Mouse (Mus musculus): ENCODE measurements around the gene BC055324. TPM values are rescaled to one million over a fixed set of nuclear protein-coding genes. Genes with fewer than 3 reads are reported as not detected.

Gene BC055324
- total and polyA plus RNA-seq, 3 experiments, result 16.3 to 26.6 (median 20.6) TPM

DNA sequence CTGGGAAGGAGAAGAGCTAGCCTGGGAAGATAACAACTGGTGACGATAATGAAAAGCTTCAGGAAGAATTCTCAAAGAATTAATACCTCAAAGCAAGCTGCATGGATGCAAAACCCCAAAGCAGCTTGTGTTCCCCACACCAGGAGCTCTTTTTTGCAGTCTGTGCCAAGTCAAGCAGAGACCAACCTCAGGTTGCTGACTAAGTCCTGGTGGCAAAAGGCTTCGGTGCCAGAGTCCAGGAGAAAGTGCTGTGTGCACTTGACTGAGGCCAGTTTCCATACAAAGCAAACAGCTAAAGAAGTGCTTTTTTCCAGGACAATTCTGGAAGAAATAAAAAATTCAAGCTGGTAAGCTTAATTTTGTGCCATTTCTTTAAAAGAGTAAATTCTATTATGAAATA is 41.2 kb downstream of the BC055324 start:
- H3K4me2 ChIP-seq (ENCODE audit: insufficient read depth, low read depth, poor library complexity, severe bottlenecking), result no peak overlapping the region
- H3K4me3 ChIP-seq (replicated peaks in 1 of 3; ENCODE audit: low read depth in 2 of 3, low read length in 2 of 3, poor library complexity in 1 of 3), result no peak overlapping the region
- TF ChIP-seq ZC3H11A (IDR thresholded peaks at IDR 0.05; ENCODE audit: low read depth, low read length) (no peak), UBTF (IDR thresholded peaks at IDR 0.05; ENCODE audit: low read depth, low read length) (no peak), GABPA (IDR thresholded peaks at IDR 0.05; ENCODE audit: insufficient replicate concordance, low read depth, low read length) (no peak), MYC (IDR thresholded peaks at IDR 0.05; ENCODE audit: low read depth, low read length) (no peak), ZKSCAN1 (IDR thresholded peaks at IDR 0.05; ENCODE audit: borderline replicate concordance, low read depth, low read length) (no peak), MAZ (IDR thresholded peaks at IDR 0.05; ENCODE audit: low read depth, low read length) (no peak), CTCF (conservative IDR thresholded peaks at IDR 0.05 in 1 of 2, IDR thresholded peaks at IDR 0.05 in 1 of 2; ENCODE audit: low read depth in 2 of 2, low read length in 2 of 2) (no peak), SMC3 (IDR thresholded peaks at IDR 0.05; ENCODE audit: low read depth, low read length) (no peak), NELFE (IDR thresholded peaks at IDR 0.05; ENCODE audit: low read depth, low read length) (no peak)
- dilution Hi-C loops (cut with MboI; ENCODE audit: extremely low pct_ligation_motif_present, extremely low pct_unique_long_range_greater_than_20kb, low sequenced_read_pairs), result no loop called here
- no peak overlapping the region for H3K27ac ChIP-seq (ENCODE audit: insufficient read depth, low read depth)
- H3K4me1 ChIP-seq (ENCODE audit: control insufficient read depth in 1 of 2, insufficient read depth in 2 of 2), result no peaks in the 10 kb centered on the region
- peaks cover 56 to 96% of the 10 kb centered on the region in 2 experiments for H3K36me3 ChIP-seq (replicated peaks in 1 of 2; ENCODE audit: control insufficient read depth in 1 of 2, insufficient read depth in 1 of 2, low read length in 1 of 2)
- H3K9me3 ChIP-seq (replicated peaks; ENCODE audit: low read length), result no peaks in the 10 kb centered on the region
- in situ Hi-C loops (cut with MboI; ENCODE audit: low pct_ligation_motif_present, low pct_unique_long_range_greater_than_20kb, low sequenced_read_pairs), result no loop called here
- H3K27me3 ChIP-seq (replicated peaks), result no peaks in the 10 kb centered on the region
- DNase-seq (ENCODE audit: extremely low read depth), result no peak
- no peaks in the 10 kb centered on the region for H3K79me2 ChIP-seq (replicated peaks; ENCODE audit: control insufficient read depth, extremely low read depth, insufficient read depth, poor library complexity, severe bottlenecking)
- H3K9ac ChIP-seq (ENCODE audit: insufficient read depth, low read depth), result no peak overlapping the region

DNA sequence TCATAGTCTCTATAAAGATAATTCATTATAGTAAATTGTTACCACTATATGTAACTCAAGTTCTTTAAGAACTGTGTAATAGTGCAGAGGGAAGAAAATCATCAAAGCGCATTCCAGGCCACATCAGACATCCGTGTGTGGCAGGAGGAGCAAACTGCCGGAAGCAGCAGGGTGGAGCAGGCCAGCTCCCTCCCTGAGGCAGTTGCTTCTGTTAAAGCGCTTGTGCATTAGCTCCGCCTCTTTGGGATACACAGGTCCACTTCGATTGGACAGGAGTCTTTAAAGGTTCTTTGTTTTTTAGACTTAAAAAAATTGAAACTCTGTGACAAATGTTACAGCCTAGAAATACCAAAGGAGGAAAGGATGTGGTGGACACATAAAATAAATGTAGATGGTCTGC is 52.5 kb downstream of the BC055324 start:
- Histone ChIP-seq H3K9ac (ENCODE audit: insufficient read depth, low read depth) (no peak overlapping the region), H3K79me2 (replicated peaks; ENCODE audit: control insufficient read depth, extremely low read depth, insufficient read depth, poor library complexity, severe bottlenecking) (no peaks in the 10 kb centered on the region), H3K4me2 (ENCODE audit: insufficient read depth, low read depth, poor library complexity, severe bottlenecking) (no peak overlapping the region), H3K36me3 (replicated peaks in 1 of 2; ENCODE audit: control insufficient read depth in 1 of 2, insufficient read depth in 1 of 2, low read length in 1 of 2) (peaks cover 67 to 94% of the 10 kb centered on the region in 2 experiments), H3K27me3 (replicated peaks) (no peaks in the 10 kb centered on the region), H3K9me3 (replicated peaks; ENCODE audit: low read length) (no peaks in the 10 kb centered on the region), H3K4me1 (ENCODE audit: control insufficient read depth in 1 of 2, insufficient read depth in 2 of 2) (no peaks in the 10 kb centered on the region), H3K4me3 (replicated peaks in 1 of 3; ENCODE audit: low read depth in 2 of 3, low read length in 2 of 3, poor library complexity in 1 of 3) (no peak overlapping the region), H3K27ac (ENCODE audit: insufficient read depth, low read depth) (no peak overlapping the region)
- in situ Hi-C loops (cut with MboI; ENCODE audit: low pct_ligation_motif_present, low pct_unique_long_range_greater_than_20kb, low sequenced_read_pairs) (no loop called here), dilution Hi-C loops (cut with MboI; ENCODE audit: extremely low pct_ligation_motif_present, extremely low pct_unique_long_range_greater_than_20kb, low sequenced_read_pairs) (no loop called here)
- no peak for TF ChIP-seq UBTF (IDR thresholded peaks at IDR 0.05; ENCODE audit: low read depth, low read length)
- no peak for TF ChIP-seq ZC3H11A (IDR thresholded peaks at IDR 0.05; ENCODE audit: low read depth, low read length)
- TF ChIP-seq BHLHE40 (IDR thresholded peaks at IDR 0.05; ENCODE audit: low read depth, low read length), result no peak
- no peak for TF ChIP-seq IRF4 (IDR thresholded peaks at IDR 0.05; ENCODE audit: low read depth, low read length)
- TF ChIP-seq RCOR1 (conservative IDR thresholded peaks at IDR 0.05; ENCODE audit: low read depth, low read length), result no peak
- TF ChIP-seq ZKSCAN1 (IDR thresholded peaks at IDR 0.05; ENCODE audit: borderline replicate concordance, low read depth, low read length), result no peak
- no peak for TF ChIP-seq USF1 (IDR thresholded peaks at IDR 0.05; ENCODE audit: low read depth, low read length)
- no peak for TF ChIP-seq CTCF (conservative IDR thresholded peaks at IDR 0.05 in 1 of 2, IDR thresholded peaks at IDR 0.05 in 1 of 2; ENCODE audit: low read depth in 2 of 2, low read length in 2 of 2)
- no peak for DNase-seq (ENCODE audit: extremely low read depth)

DNA sequence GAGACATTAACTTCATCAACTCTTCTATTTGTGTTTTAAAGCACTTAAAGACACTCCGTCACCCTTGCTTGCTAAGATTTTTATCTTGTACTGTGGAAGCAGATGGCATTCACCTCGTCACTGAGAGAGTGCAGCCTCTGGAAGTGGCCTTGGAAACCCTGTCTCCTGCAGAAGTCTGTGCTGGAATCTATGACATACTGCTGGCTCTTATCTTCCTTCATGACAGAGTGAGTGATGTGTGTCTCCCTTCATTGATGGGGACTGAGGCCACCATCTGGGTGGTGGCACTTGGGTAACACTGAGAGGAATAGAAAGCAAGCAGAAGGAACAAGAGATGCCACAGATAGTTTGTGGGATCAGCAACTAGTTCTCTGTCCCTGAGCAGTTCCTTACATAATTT is 60.0 kb downstream of the BC055324 start:
- TF ChIP-seq CHD1 (IDR thresholded peaks at IDR 0.05; ENCODE audit: low read depth, low read length) (no peak), KAT2A (IDR thresholded peaks at IDR 0.05; ENCODE audit: insufficient replicate concordance, low read length) (no peak), NRF1 (IDR thresholded peaks at IDR 0.05; ENCODE audit: low read depth, low read length) (no peak)
- no peak for DNase-seq (ENCODE audit: extremely low read depth)
- Histone ChIP-seq H3K9ac (ENCODE audit: insufficient read depth, low read depth) (no peak overlapping the region), H3K36me3 (replicated peaks in 1 of 2; ENCODE audit: control insufficient read depth in 1 of 2, insufficient read depth in 1 of 2, low read length in 1 of 2) (peaks cover 44 to 69% of the 10 kb centered on the region in 2 experiments), H3K4me3 (replicated peaks in 1 of 3; ENCODE audit: low read depth in 2 of 3, low read length in 2 of 3, poor library complexity in 1 of 3) (no peak overlapping the region), H3K4me2 (ENCODE audit: insufficient read depth, low read depth, poor library complexity, severe bottlenecking) (no peak overlapping the region), H3K79me2 (replicated peaks; ENCODE audit: control insufficient read depth, extremely low read depth, insufficient read depth, poor library complexity, severe bottlenecking) (peaks cover 31% of the 10 kb centered on the region), H3K27ac (ENCODE audit: insufficient read depth, low read depth) (no peak overlapping the region), H3K9me3 (replicated peaks; ENCODE audit: low read length) (no peaks in the 10 kb centered on the region), H3K4me1 (ENCODE audit: control insufficient read depth in 1 of 2, insufficient read depth in 2 of 2) (peaks cover 7 to 15% of the 10 kb centered on the region in 2 experiments), H3K27me3 (replicated peaks) (no peaks in the 10 kb centered on the region)
- in situ Hi-C loops (cut with MboI; ENCODE audit: low pct_ligation_motif_present, low pct_unique_long_range_greater_than_20kb, low sequenced_read_pairs), result no loop called here
- dilution Hi-C loops (cut with MboI; ENCODE audit: extremely low pct_ligation_motif_present, extremely low pct_unique_long_range_greater_than_20kb, low sequenced_read_pairs), result no loop called here

Data from CH12.LX (cell line).